Mouse (Mus musculus) kidney, embryonic 16.5 days (tissue): ENCODE results near the gene Terb1. TPM values are rescaled to one million over a fixed set of nuclear protein-coding genes. Genes with fewer than 3 reads are reported as not detected.

Experiments used
- ATAC-seq: fragments of 200-750 bp; cut with Nextera tagmentation; 2 replicates; pipeline ENCODE4 v1.8.0; 2017; ENCODE audit warnings: moderate TSS enrichment; ENCODE audit not compliant: low FRiP score, low TSS enrichment
- H3K27ac ChIP-seq: fragments of 300-500 bp; sonication (generic); 2 replicates; pipeline ENCODE4 v1.5.1; 2014; ENCODE audit warnings: low read length
- H3K27me3 ChIP-seq: fragments of 300-500 bp; sonication (generic); 2 replicates; pipeline ENCODE4 v1.6.1; 2014; ENCODE audit warnings: low read length, control low read depth, mixed read lengths; ENCODE audit not compliant: insufficient read depth
- H3K36me3 ChIP-seq: fragments of 300-500 bp; sonication (generic); 2 replicates; pipeline ENCODE4 v1.6.1; 2014; ENCODE audit warnings: low read length, control low read depth, mixed read lengths; ENCODE audit not compliant: insufficient read depth
- H3K4me1 ChIP-seq: fragments of 300-500 bp; sonication (generic); 2 replicates; pipeline ENCODE4 v1.6.1; 2014; ENCODE audit warnings: low read length, control low read depth, mixed read lengths; ENCODE audit not compliant: insufficient read depth
- H3K4me2 ChIP-seq: fragments of 300-500 bp; sonication (generic); replicated peaks from 2 replicates; pipeline ENCODE4 v1.6.1; 2014; ENCODE audit warnings: low read depth, low read length
- H3K4me3 ChIP-seq: fragments of 300-500 bp; sonication (generic); 2 replicates; pipeline ENCODE4 v1.5.1; 2014; ENCODE audit warnings: mild to moderate bottlenecking, low read length
- H3K9ac ChIP-seq: fragments of 300-500 bp; sonication (generic); replicated peaks from 2 replicates; pipeline ENCODE4 v1.6.1; 2014; ENCODE audit warnings: low read length
- H3K9me3 ChIP-seq: fragments of 300-500 bp; sonication (generic); 2 replicates; pipeline ENCODE4 v1.6.1; 2016; ENCODE audit warnings: low read length, control low read depth
- WGBS: fragments of 180-500 bp; shearing (Covaris S2); extraction: QIAGEN DNeasy Blood & Tissue Kit; methylation state at CpG from one replicate; pipeline ENCODE4 v1.1.7; 2014; 5-methylcytosine and 5-hydroxymethylcytosine counted together
- polyA plus RNA-seq: library from polyadenylated mRNA; unstranded; fragments of >200 nt; fragmentation: Nextera tagmentation; extraction: Ambion mirVana; gene quantifications from 2 replicates; pipeline ENCODE4 v1.2.1, GENCODE M21; 2015

Gene Terb1
- polyA plus RNA-seq, 1 experiment from 2014 or later: 0.44 TPM

DNA sequence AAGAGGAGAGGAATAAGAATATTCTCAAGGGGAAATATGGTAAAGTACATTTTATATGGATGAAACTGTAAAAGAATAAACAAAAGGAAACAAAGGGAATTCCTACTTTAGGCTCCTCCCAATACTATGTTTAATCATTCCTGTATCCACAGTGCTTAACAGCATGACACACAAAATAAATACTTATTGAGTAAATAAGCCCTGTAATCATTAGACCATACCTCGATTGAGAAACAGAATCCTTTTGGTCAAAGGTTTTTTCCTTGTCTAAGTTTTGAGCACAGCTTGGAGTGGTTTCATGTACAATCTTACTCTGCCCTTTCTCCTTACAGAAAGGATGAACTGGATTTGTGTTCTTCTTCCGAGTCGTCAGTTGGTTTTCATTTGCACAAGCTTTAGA is 37.2 kb downstream of the Terb1 start:
- Histone ChIP-seq H3K36me3 (no peaks in the 10 kb centered on the region), H3K4me1 (no peaks in the 10 kb centered on the region), H3K4me2 (no peak overlapping the region), H3K27me3 (no peaks in the 10 kb centered on the region), H3K9me3 (no peaks in the 10 kb centered on the region), H3K9ac (no peak overlapping the region), H3K4me3 (no peak overlapping the region), H3K27ac (no peak overlapping the region)
- no peak for ATAC-seq
- WGBS: 81% methylated on average over 3 of the region's 3 CpGs

DNA sequence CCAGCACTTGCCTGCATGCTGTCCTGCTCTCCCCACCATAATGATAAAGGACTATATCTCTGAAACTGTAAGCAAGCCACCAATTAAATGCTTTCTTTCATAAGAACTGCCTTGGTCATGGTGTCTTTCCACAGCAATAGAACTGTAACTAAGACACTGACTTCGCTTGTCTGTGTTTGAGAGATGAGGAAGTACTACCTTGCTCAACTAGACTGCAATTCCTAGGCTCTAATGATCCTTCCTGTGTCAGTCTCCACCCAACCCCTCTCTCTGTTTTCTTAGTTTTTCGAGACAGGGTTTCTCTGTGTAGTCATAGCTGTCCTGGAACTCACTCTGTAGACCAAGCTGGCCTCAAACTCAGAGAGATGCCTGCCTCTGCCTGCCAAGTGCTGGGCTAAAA is 42.2 kb downstream of the Terb1 start:
- Histone ChIP-seq H3K4me3 (no peak overlapping the region), H3K9me3 (no peaks in the 10 kb centered on the region), H3K9ac (no peak overlapping the region), H3K4me1 (no peaks in the 10 kb centered on the region), H3K27ac (no peak overlapping the region), H3K36me3 (no peaks in the 10 kb centered on the region), H3K4me2 (no peak overlapping the region), H3K27me3 (no peaks in the 10 kb centered on the region)
- ATAC-seq: no peak
- WGBS: 78% methylated on average over 2 of the region's 2 CpGs

DNA sequence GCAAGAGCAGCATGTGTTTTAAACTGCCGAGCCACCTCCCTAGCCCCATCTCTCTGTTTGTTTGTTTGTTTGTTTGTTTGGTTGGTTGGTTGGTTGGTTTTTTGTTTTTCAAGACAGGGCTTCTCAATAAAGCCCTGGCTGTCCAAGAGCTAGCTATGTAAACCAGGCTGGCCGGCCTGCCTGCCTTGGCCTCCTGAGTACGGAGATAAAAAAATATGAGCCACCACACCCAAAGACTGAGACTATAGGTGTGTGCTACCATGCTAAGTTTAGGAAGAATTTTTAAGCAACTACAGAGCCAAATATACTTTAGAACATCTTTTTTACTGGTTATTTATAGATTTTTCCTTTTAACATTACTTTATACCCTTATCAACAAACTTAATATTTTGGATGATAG is 57.5 kb downstream of the Terb1 start:
- Histone ChIP-seq H3K4me2 (no peak overlapping the region), H3K9ac (no peak overlapping the region), H3K4me1 (no peaks in the 10 kb centered on the region), H3K36me3 (no peaks in the 10 kb centered on the region), H3K4me3 (no peak overlapping the region), H3K9me3 (no peaks in the 10 kb centered on the region), H3K27ac (no peak overlapping the region), H3K27me3 (no peaks in the 10 kb centered on the region)
- 94% methylated on average over 3 of the region's 3 CpGs for WGBS
- ATAC-seq: no peak

DNA sequence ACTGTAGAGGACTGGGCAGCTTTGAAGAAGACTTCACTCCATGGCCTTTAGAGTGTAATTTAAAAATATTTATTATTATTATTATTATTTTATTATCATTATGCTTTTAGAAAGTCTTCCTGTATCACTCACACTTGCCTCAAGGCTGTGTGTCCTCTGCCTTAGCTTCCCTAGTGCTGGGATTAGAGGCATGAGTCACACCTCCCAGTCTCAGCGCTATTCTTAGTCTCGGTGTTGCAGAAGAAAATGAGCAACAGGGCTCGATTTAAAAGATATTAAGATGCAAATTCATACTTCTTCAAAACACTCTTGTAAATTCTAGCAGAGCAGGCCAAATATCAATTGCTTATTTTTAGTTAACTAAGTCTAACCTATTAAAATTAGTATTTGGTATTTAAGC is 60.9 kb downstream of the Terb1 start:
- Histone ChIP-seq H3K27me3 (no peaks in the 10 kb centered on the region), H3K4me3 (no peak overlapping the region), H3K36me3 (no peaks in the 10 kb centered on the region), H3K27ac (no peak overlapping the region), H3K4me2 (no peak overlapping the region), H3K9ac (no peak overlapping the region), H3K9me3 (no peaks in the 10 kb centered on the region), H3K4me1 (no peaks in the 10 kb centered on the region)
- no peak for ATAC-seq
- 83% methylated on average over 3 of the region's 3 CpGs for WGBS

DNA sequence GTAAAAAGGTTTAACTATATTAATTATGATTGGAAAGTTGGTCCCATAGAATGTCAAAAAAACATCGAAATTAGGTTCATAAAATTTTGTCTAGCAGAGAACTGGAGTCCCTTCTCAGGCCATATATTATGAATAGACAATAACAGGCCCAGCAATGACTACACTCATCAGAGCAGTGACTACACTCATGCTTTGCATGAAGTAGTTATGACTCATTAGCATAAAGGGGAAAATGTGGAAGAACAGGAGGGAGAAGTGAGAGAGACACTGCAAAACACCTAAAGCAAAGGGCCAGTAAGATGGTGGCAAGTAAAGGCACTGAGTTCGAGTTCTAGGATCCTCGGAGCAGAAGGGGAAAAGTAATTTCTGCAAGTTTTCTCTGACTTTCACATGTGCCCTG is 63.7 kb downstream of the Terb1 start:
- Histone ChIP-seq H3K4me3 (no peak overlapping the region), H3K4me2 (no peak overlapping the region), H3K27me3 (no peaks in the 10 kb centered on the region), H3K36me3 (no peaks in the 10 kb centered on the region), H3K9ac (no peak overlapping the region), H3K27ac (no peak overlapping the region), H3K4me1 (peaks cover 8% of the 10 kb centered on the region), H3K9me3 (no peaks in the 10 kb centered on the region)
- WGBS: 89% methylated on average over 3 of the region's 3 CpGs
- no peak for ATAC-seq

DNA sequence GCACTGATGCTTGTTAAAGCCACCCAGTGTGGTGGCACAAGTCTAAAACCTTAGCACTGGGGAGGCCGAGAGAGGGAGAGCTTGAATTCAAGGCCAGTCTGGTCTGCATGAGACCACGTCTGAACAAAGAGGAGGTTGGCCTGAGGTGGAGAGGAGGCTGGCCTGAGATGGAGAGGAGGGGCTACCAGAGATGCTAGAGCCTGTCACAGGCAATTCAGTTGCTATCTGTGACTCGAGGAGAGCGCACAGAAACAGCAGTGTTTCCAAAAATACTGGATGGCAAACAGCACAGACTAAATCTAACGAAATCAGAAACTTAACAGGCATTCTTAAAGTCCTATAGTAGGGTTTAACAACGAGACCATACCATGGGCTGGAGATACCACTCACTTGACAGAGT is 64.5 kb downstream of the Terb1 start:
- H3K4me1 ChIP-seq: peaks cover 11% of the 10 kb centered on the region
- no peak overlapping the region for H3K4me2 ChIP-seq
- no peak overlapping the region for H3K27ac ChIP-seq
- H3K9me3 ChIP-seq: no peaks in the 10 kb centered on the region
- H3K27me3 ChIP-seq: no peaks in the 10 kb centered on the region
- peaks cover 3% of the 10 kb centered on the region; the same call in 1 of the 2 replicates for H3K36me3 ChIP-seq
- no peak for ATAC-seq
- no peak overlapping the region for H3K4me3 ChIP-seq
- WGBS: 65% methylated on average over 6 of the region's 6 CpGs
- H3K9ac ChIP-seq: no peak overlapping the region

DNA sequence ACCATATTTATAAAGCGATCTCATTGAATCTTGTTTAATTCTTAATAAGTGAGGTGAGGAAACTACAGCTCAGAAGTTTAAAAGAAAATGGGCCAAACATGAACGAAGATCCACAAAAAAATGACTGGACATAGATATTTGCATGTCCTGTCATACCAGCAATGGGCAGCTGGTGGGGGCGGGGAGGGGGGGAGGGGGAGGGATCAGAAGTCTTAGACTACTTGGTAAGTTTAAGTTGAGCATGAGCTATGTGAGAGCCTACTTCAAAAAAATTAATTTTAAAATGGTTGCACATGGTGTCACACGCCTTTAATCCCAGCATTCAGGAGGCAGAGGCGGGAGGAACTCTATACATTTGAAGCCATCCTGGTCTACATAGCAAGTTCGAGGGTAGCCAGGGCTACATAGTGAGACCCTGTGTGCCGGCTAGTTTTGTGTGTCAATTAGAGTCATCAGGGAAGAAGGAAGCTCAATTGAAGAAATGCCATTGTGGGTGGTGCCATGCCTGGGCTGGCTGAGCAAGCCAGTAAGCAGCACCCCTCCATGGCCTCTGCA is 66.5 kb downstream of the Terb1 start:
- H3K4me2 ChIP-seq: peak overlapping the region; percentile 32; the same call in 1 of the 2 replicates
- no peaks in the 10 kb centered on the region for H3K9me3 ChIP-seq
- H3K27ac ChIP-seq: no peak overlapping the region
- no peaks in the 10 kb centered on the region for H3K27me3 ChIP-seq
- peak overlapping the region; percentile 82 for H3K4me3 ChIP-seq
- H3K36me3 ChIP-seq: peaks cover 23% of the 10 kb centered on the region
- ATAC-seq: peak; percentile 19; the same call in 1 of the 2 replicates
- H3K9ac ChIP-seq: peak overlapping the region; percentile 88; the same call in 1 of the 2 replicates
- peaks cover 11% of the 10 kb centered on the region for H3K4me1 ChIP-seq
- 65% methylated on average over 7 of the region's 7 CpGs for whole genome bisulfite sequencing

DNA sequence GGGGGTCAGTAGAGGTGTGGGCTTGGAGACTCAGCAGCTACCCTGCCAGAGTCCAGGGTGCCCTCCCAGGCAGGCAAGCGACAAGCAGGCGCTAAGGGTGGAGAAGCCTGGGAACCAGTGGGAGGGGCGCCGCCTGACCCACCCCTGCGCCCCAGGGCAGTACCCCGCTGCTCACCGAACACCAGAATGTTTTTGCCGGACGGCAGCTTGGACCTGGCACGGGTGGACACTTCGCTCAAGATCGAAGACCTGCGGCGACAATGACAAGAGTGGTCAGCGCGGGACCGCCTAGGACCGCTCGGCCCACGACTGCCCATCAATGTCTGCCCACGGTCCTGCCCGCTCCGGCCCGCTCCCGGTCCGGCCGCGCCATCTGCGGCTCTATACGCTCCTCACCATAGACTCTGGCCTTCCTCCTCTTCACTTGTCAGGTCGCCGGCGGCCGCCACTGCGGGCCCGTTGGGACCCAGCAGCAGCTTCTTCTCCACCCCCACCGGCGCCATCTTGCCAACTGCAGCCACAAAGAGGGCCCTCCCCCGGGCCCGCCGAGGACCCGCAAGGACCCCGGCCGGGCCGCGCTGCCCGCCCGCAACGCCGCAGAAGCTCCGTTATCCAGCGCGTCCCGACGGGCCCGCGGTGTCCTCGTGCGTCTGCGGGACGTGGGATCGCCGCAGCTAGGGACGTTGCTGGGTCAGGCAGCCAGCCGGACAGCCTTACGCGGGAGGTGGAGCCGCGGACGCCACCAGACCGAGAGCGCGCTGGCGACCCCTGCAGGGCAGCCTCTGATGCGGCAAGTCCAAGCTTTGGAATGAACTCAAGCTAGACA is 67.2 kb downstream of the Terb1 start, which contains the start of gene Dync1li2:
Dync1li2 (minus strand) TSS at position 749 of the 826 bp plus-strand sequence.
- H3K9ac ChIP-seq: peak within 1 kb of the TSS; percentile 88
- ATAC-seq: peak; percentile 87
- peak within 1 kb of the TSS; percentile 86 for H3K27ac ChIP-seq
- H3K4me3 ChIP-seq: peak within 1 kb of the TSS; percentile 82
- H3K4me2 ChIP-seq: peak within 1 kb of the TSS; percentile 69
- H3K9me3 ChIP-seq: no peaks in the 10 kb centered on the region
- peaks cover 27% of the 10 kb centered on the region for H3K36me3 ChIP-seq
- H3K27me3 ChIP-seq: no peaks in the 10 kb centered on the region
- under 1% methylated on average over 75 of the region's 75 CpGs for WGBS
- H3K4me1 ChIP-seq: peaks cover 11% of the 10 kb centered on the region

DNA sequence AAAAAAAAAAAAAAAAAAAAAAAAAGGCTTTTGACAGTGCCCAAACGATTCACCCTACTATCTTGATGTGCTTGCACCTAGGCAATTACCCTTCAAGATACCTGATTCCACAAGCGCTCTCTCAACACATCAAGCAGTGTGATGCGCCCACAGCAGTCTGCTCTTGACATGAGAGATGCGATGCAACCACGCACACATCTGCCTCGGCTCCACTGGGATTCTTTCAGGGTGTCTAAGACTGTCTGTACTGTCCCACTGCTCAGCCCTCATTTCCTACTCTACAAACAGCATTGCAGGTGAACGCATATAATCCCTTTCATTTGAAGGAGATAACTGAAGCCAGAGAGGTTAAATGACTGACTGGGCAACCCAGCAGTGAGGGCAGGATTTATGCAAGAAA is 68.1 kb downstream of the Terb1 start:
- peak overlapping the region; percentile 82 for H3K4me3 ChIP-seq
- H3K27ac ChIP-seq: no peak overlapping the region
- no peak for ATAC-seq
- H3K27me3 ChIP-seq: no peaks in the 10 kb centered on the region
- WGBS: 56% methylated on average over 7 of the region's 7 CpGs
- peaks cover 36% of the 10 kb centered on the region for H3K36me3 ChIP-seq
- peak overlapping the region; percentile 88 for H3K9ac ChIP-seq
- no peaks in the 10 kb centered on the region for H3K9me3 ChIP-seq
- peak overlapping the region; percentile 69 for H3K4me2 ChIP-seq
- H3K4me1 ChIP-seq: peaks cover 11% of the 10 kb centered on the region

DNA sequence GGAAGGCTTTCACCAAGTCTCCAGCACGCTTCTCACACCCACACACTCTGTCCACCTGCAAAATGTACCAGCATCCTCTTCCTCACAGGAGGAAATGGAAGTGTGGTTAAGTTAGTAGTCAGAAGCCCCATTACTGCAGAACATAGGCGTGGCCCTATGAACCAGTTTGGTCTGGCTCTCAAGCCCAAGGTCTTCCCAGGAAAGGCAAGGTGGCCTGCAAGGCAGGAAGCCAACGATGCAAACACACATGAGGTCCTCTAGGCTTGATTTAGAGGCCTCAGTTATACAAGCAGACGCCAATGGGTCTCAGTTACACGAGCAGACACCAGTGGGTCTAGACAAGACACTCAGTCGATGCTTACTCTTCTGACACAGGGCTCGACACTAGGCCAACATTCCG is 70.2 kb downstream of the Terb1 start:
- no peak overlapping the region for H3K9ac ChIP-seq
- peaks cover 11% of the 10 kb centered on the region for H3K4me1 ChIP-seq
- WGBS: 92% methylated on average over 8 of the region's 8 CpGs
- no peaks in the 10 kb centered on the region for H3K9me3 ChIP-seq
- H3K36me3 ChIP-seq: peaks cover 54% of the 10 kb centered on the region
- no peak overlapping the region for H3K27ac ChIP-seq
- no peaks in the 10 kb centered on the region for H3K27me3 ChIP-seq
- no peak overlapping the region for H3K4me2 ChIP-seq
- no peak for ATAC-seq
- no peak overlapping the region for H3K4me3 ChIP-seq
